Mouse (Mus musculus) CH12.LX (cell line): Measurements from ENCODE around the gene Ptcd3.

Source experiments
- CHD1 ChIP-seq: IDR thresholded peaks from 2 replicates; pipeline ENCODE4 v1.6.1; 2012; ENCODE audit warnings: low read depth, low read length, improper control_type of control experiment, inconsistent platforms
- CTCF ChIP-seq, 2 experiments: IDR thresholded peaks in 1 of 2; conservative IDR thresholded peaks in 1 of 2; 2 replicates each; pipeline ENCODE4 v1.5.1; 2011 to 2012; ENCODE audit warnings: low read depth in 2 of 2, low read length in 2 of 2, improper control_type of control experiment in 1 of 2, inconsistent platforms in 1 of 2, mild to moderate bottlenecking in 1 of 2, moderate library complexity in 1 of 2
- EP300 ChIP-seq: IDR thresholded peaks from 2 replicates; pipeline ENCODE4 v1.6.1; 2011; ENCODE audit warnings: low read length, improper control_type of control experiment
- MAX ChIP-seq: IDR thresholded peaks from 2 replicates; pipeline ENCODE4 v1.6.1; 2011; ENCODE audit warnings: low read length, improper control_type of control experiment
- POLR2A ChIP-seq: IDR thresholded peaks from 2 replicates; pipeline ENCODE4 v1.6.1; 2011; ENCODE audit warnings: low read depth, mild to moderate bottlenecking, improper control_type of control experiment, low read length
- RAD21 ChIP-seq: IDR thresholded peaks from 2 replicates; pipeline ENCODE4 v1.6.1; 2011; ENCODE audit warnings: low read depth, mild to moderate bottlenecking, low read length, improper control_type of control experiment, moderate library complexity
- UBTF ChIP-seq: IDR thresholded peaks from 2 replicates; pipeline ENCODE4 v1.6.1; 2012; ENCODE audit warnings: low read depth, mild to moderate bottlenecking, inconsistent platforms, low read length, improper control_type of control experiment, moderate library complexity
- USF1 ChIP-seq: IDR thresholded peaks from 2 replicates; pipeline ENCODE4 v1.6.1; 2014; ENCODE audit warnings: low read depth, mild to moderate bottlenecking, inconsistent platforms, low read length, improper control_type of control experiment
- USF2 ChIP-seq: conservative IDR thresholded peaks from 2 replicates; pipeline ENCODE4 v1.6.1; 2011; ENCODE audit warnings: low read depth, low read length, improper control_type of control experiment
- ZC3H11A ChIP-seq: IDR thresholded peaks from 2 replicates; pipeline ENCODE4 v1.6.1; 2012; ENCODE audit warnings: low read depth, mild to moderate bottlenecking, inconsistent platforms, low read length, improper control_type of control experiment
- ZNF384 ChIP-seq: IDR thresholded peaks from 2 replicates; pipeline ENCODE4 v1.6.1; 2012; ENCODE audit warnings: low read depth, low read length, improper control_type of control experiment, inconsistent platforms

GRCm38 (mm10) chr6:71951192-71951591 is 42.6 kb upstream of the Ptcd3 start:
- TF ChIP-seq POLR2A (no peak), EP300 (no peak), CTCF (conservative IDR thresholded peaks at IDR 0.05 in 1 of 2, IDR thresholded peaks at IDR 0.05 in 1 of 2; ENCODE audit: low read depth in 2 of 2, low read length in 2 of 2) (no peak), ZC3H11A (no peak), RAD21 (no peak), CHD1 (no peak), MAX (no peak), USF2 (no peak), ZNF384 (no peak), USF1 (no peak), UBTF (no peak)
